Mouse (Mus musculus) spleen, postnatal 0 days (tissue): ENCODE data around the gene Tmsb15b2. TPM values are rescaled to one million over a fixed set of nuclear protein-coding genes. Genes with fewer than 3 reads are reported as not detected.

Experiments
- polyA plus RNA-seq: library from polyadenylated mRNA; unstranded; fragments of >200 nt; fragmentation: Nextera tagmentation; extraction: Ambion mirVana; gene quantifications from 2 replicates; pipeline ENCODE4 v1.2.1, GENCODE M21; 2015

Gene Tmsb15b2
- polyA plus RNA-seq: 9.6 and 10.8 TPM in 2 replicates

DNA sequence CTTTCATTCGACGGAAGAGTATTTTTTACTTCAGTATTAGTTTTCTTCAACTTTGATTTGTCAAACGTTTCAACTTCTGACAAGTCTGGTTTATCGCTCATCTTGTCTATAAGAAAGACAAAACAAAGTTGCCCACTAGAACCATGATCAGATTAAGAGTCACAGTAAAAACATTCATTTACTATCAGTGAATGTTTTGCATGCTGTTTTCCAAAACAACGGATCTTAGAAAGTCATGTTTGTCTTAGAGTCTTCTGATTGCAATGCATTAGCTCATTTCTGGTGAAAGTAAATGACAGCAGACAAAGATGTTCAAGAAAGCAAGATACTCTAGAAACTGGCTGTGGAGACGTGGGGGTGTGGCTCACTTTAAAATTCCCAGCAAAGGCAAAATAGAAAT lies at the start of gene Tmsb15b2:
Gene Tmsb15b2 (minus strand): TSS at position 101 of the 400 bp plus-strand sequence.

DNA sequence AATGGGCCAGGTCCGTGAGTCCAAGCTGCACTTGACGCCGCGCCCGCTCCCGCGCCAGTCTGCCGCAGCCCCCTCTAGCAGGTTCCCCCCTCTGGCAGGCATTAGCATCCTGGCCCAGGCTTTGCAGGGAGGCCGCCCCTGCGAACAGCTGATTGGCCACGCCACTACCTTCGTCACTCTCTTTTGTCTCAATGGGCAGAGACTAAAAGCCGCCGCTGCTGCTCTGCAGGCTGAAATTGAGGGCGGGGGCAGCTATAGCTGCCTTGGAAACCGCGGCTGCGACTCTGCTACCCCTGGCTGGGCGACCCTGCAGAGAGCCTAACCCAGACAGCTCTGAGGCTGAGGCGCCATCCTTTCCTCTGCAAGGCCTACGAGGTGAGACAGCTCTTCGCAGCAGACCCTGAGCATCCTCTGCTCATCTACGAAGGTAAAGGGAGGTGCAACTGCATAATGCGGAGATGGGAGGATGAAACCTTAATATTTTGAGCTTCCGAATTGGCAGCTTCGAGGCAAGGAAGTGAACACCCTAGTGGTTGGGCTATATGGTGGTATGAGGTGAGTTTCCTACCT lies 17.8 kb upstream of the Tmsb15b2 start, which contains the start of gene Zcchc18:
Gene Zcchc18 (plus strand): TSS at position 178 of the 570 bp plus-strand sequence.

DNA sequence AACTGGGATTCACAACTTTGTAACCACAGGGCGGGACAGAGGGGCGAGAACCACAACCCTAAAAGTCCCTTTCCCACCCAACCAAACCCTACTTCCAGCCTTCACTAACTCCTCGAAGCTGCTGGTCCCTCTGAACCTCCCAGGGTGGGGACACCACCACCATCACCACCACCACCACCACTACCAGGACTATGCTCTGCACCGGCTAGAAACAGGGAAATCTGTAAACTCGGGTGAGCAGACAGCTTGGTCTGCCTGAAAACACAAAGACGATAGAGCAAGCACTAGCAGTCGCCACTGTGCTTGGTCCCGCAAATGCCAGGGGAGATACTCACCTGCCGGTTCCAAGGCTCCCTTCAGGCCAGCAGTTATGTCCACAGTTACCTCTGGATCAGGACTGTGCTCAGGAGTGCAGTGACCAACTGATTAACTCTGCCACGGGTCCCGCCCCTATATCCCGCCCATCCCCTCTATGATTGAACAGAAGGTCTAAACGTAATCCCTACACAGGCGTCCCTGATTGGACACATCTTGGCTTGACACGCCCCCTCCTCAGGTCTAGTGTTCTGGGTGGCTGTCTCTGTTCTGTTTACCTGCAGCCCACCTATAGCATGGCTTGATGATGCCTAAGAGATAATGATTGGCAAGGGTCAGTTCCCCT lies 1.3 kb upstream of the Tmsb15b2 start, which contains the start of the genes Tmsb15l and Tmsb15b1:
Gene Tmsb15l (minus strand): TSS at position 446 of the 661 bp plus-strand sequence.
Gene Tmsb15b1 (minus strand): TSS at position 451 of the 661 bp plus-strand sequence.

DNA sequence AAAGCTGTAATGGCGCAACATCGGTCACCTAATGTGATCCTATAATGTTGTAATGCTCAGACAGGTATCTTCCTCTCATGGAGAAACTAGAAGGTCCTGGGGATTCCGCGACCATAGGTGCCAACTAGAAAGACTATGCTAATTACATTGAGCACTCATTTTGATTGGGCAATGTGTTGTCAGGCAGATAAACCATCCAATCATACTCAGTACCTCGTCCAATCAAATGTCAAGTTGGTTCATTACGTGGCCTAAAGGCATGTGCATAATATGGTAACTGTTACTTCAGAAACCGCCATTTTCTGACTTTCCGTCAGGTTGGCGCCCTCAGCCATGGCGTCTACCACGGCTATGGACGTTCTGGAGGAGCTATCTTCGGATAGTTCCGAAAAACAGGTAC lies 48.3 kb downstream of the Tmsb15b2 start, which contains the start of gene H2bfm:
Gene H2bfm (plus strand): TSS at position 295 of the 400 bp plus-strand sequence.

Other genes with a start within 250 kb of the Tmsb15b2 start
- gene Morf4l2, start 231.8 kb downstream of the Tmsb15b2 start, polyA plus RNA-seq: 193 and 199 TPM in 2 replicates
- not detected in 2 replicates for gene Glra4, start 195.4 kb downstream of the Tmsb15b2 start, polyA plus RNA-seq
- 0.97 and 1.0 TPM in 2 replicates for gene Plp1, start 152.8 kb downstream of the Tmsb15b2 start, polyA plus RNA-seq
- gene Rab9b, start 106.7 kb downstream of the Tmsb15b2 start, polyA plus RNA-seq: not detected in 2 replicates
- not detected in 2 replicates for gene H2bfm, start 48.2 kb downstream of the Tmsb15b2 start, polyA plus RNA-seq
- 0.90 and 1.7 TPM in 2 replicates for gene Tmsb15l, start 1.4 kb upstream of the Tmsb15b2 start, polyA plus RNA-seq
- 9.5 and 12.9 TPM in 2 replicates for gene Tmsb15b1, start 1.4 kb upstream of the Tmsb15b2 start, polyA plus RNA-seq
- gene Zcchc18, start 17.7 kb upstream of the Tmsb15b2 start, polyA plus RNA-seq: 0.42 and 0.71 TPM in 2 replicates
- gene Slc25a53, start 62.8 kb upstream of the Tmsb15b2 start, polyA plus RNA-seq: 5.1 and 5.5 TPM in 2 replicates
- 1.6 and 2.1 TPM in 2 replicates for gene Fam199x, start 74.1 kb upstream of the Tmsb15b2 start, polyA plus RNA-seq
- gene Esx1, start 146.6 kb upstream of the Tmsb15b2 start, polyA plus RNA-seq: not detected in 2 replicates